Mouse (Mus musculus) monocyte, adult 2 months (primary cell): ENCODE data around the gene Prph2.
A peak's percentile ranks its signal among the peaks of the same experiment; 100 is the strongest.

Source experiments
- DNase-seq, 2 experiments: peaks; one replicate each; pipeline ENCODE4 v3.0.0; 2022; ENCODE audit warnings: low spot score in 2 of 2, low read depth in 1 of 2

Gene Prph2

DNA sequence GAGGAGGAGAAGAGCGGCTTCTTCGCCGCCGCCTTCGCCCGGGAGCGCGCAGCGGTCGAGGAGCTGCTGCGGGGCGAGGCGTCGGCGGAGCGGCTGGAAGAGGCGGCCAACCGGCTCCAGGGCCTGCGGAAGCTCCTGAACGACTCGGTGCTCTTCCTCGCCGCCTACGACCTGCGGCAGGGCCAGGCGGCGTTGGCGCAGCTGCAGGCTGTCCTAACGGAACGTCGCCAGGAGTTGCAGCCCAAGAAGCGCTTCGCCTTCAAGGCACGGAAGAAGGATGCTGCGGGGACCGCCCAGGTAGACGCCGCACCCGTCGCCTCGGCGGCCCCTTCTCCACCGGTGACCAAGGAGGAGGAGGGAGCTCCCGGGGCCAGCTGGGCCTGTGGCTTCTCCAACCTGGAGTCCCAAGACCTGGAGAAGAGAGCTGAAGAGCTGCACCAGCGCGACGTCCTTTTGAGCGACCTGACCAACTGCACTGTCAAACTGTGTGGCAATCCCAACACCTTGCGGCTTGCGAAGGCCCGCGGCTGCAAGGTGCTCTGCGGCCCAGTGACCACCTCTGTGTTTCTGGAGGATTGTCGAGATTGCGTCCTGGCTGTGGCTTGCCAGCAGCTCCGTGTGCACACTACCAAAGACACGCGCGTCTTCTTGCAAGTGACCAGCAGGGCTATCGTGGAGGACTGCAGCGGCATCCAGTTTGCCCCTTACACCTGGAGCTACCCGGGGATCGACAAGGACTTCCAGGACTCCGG, 19.2 kb upstream of the Prph2 start:
- DNase-seq: no peak

DNA sequence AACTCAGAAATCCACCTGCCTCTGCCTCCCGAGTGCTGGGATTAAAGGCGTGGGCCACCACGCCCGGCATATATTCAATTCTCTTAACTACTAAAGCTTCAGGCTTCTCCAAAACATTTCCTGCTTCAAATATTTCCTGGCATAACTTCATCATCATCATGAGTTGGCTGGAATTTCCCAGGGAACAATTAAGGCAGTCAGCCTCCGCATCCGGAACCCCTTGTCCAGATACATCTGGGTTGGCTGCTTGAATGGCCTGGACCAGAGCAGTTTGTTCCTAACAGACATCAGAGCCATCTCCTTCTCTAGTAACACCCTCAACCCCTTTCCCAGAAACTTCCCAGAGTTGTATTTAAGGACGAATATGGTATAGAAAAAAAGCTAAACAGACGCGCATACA, 14.8 kb upstream of the Prph2 start:
- no peak for DNase-seq

DNA sequence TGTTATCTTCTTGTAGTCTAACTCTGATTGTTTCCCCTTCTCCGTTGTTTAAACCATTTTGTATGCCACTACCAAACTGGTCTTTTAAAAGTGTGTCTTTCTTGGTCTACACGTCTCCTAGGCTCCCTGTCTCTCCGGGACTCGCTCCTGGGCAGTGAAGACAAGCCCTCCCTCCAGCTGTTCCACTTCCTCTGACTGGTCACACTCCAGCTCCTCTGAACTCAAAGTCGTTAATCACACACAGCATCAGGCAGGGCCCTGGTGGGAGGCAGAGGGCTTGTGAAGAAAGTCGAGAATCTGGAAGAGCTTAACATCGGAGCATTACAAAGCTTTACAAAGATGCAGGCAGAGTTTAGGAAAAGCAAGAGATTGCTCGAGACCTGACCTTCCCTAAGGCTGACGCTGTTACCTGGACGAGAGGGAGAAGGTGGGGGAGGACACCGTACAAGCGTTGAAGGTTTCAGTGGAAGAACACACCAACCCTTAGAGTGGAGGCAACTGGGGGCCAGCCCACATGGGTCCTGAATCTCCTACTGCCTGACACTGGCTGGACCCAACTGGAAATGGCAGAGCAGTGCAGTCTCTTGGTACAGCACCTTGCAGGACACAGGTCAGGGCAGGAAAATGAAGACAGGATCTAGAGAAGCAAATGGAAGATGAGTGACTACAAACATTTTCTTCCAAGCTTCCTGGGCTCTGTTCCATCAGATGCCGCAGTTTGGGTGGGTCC, 12.9 kb upstream of the Prph2 start:
- DNase-seq: no peak

DNA sequence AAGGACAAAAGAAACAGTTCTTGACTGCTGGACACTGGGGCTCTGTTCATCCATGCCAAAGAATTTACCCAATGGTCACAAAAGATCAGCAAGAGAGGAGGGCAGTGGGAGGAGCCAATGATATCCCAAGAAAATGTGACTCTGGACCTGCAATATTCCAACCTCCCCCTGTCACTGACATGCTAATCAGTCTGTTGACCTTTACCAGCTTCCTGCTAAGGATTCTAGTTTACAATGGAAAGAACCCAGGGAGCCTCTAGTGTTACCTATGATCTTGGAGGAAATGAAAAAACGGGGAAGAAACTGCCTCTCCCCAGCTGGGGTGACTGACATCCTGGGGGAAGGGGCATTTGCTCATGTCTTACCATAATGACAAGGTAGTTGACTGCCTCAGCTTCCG, 9.3 kb upstream of the Prph2 start:
- DNase-seq: no peak

DNA sequence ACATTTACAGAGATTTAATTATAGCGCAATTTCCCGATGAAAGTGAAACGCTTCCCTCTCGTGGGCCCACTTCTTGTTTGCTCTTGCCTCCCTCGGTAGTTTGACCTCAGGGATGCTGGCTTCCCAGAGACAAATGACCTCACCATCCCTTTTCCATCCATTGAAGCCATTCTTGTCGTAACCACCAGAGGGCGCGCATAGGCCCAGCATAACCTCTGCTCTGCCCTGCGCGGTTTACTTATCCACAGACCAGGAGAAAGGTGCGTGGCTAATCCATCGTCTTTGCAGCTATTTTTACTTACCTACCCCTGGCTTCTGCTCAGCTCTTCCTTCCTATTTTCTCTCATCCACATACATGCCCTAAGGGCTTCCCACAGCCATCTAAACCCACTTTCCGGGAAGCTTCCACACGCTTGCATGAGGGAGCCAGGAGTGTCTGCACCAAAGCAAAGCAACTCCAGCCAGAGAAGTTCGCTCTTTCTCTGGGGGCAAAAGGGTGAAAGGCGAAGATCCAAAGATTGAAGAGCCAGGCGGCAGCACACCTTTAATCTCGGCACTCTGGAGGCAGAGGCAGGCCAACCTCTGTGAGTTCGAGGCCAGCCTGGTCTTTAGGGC, 6.3 kb upstream of the Prph2 start:
- DNase-seq: peak in 1 of 2 experiments; percentile 61

- DNase-seq: no peak
Measured at GRCm38 (mm10) chr17:46912331-46912730, 2.1 kb downstream of the Prph2 start.

GRCm38 (mm10) chr17:46915129-46915528, 4.9 kb downstream of the Prph2 start:
- DNase-seq: no peak

- DNase-seq: no peak
Measured at GRCm38 (mm10) chr17:46918951-46919350, 8.7 kb downstream of the Prph2 start.

GRCm38 (mm10) chr17:46920855-46921254, 10.6 kb downstream of the Prph2 start:
- DNase-seq: no peak

DNA sequence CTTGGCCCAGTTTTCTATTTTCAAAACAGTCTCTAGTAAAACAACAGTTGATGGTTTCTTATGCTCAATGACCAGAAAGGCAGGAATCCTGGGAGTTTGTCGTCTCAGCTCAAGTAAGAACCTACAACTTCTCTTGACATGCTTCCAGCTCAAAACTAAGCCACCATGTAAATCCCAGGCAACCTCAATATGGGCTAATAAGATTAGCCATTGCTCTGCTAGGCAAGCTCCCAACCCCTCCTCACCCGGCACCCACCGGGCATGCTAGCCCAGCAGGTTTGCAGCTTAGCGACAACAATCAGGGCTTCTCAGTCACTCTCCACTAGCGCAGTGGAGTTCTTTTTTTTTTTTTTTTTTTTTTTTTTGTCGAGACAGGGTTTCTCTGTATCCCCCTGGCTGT, 15.9 kb downstream of the Prph2 start:
- DNase-seq: no peak

DNA sequence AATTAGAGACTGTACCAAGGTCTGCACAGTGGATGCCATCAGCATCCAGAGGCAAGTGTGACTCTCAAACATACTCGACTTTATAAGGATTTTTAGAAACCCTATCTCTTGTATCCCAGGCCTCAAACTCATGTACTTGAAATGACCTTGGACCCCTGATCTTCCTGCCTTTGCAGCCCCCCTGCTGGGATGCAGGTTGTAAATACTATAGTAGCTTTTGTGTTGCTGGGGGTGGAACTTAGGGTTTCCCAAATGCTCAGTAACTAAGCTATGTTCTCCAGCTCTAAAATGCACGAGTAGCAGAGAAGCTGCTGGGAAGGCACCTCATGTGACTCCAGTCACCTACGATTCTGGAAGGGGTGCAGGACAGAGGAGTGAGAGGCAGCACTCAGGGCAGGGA, 16.7 kb downstream of the Prph2 start:
- DNase-seq: no peak

- no peak for DNase-seq
Measured at GRCm38 (mm10) chr17:46927781-46928180, 17.5 kb downstream of the Prph2 start.

GRCm38 (mm10) chr17:46929277-46929676, 19.0 kb downstream of the Prph2 start:
- no peak for DNase-seq

GRCm38 (mm10) chr17:46929897-46930296, 19.6 kb downstream of the Prph2 start:
- no peak for DNase-seq

- no peak for DNase-seq
Measured at GRCm38 (mm10) chr17:46932961-46933360, 22.7 kb downstream of the Prph2 start.

DNA sequence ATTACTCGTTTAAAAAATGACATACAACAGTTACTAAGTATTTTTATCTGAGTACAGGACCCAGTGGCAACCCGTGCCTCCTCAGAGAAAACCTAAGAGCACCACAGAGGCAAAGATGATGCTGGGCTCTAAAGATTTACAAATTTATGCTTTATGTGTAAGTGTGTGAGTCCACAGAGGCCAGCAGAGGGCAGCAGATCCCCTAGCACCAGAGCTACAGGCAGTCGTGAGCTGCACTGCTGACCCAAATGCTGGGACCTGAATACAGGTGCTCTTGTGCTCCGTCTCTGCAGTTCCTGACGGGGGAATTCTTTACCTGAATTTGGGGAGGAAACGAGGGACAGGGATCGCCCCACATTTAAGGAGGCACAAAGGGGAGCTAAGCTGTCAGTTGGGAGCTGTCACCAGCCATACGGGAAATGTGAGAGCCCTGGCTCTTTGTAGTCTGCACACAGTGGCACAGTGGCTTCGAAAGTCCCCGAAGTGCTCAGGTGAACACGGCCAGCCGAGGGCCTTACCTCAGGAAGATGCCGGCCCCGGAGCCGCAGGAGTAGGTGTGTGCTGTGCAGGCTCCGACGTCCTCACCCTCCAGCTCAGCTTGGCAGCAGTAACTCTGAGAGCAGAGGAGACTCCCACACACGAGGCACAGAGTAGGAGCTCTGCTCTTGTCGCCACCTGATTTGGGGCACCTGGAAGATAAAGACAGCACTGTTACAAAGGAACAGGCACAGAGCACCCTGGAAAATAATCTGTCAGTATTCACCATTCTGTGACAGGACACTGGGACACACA, 23.5 kb downstream of the Prph2 start:
- DNase-seq: no peak

DNA sequence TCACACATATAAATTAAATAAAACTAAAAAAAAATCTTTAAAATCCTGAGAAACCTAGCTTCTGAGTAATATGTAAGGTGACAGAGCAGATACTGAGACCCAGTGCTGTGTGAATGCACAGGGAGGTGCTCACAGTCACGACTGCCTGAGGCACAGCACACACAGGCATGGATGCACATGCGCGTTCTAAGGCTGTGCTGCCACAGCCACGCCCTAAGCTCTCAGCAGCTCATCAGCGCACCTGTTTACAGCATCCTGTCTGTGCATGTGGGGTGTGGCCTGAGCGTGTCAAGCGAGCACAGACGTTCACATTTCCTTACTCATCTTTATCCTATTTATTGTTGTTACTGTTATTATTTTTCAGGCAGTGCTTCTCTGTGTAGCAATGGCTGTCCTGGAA, 30.2 kb downstream of the Prph2 start:
- no peak for DNase-seq

- no peak for DNase-seq
Measured at GRCm38 (mm10) chr17:46942421-46942820, 32.2 kb downstream of the Prph2 start.

DNA sequence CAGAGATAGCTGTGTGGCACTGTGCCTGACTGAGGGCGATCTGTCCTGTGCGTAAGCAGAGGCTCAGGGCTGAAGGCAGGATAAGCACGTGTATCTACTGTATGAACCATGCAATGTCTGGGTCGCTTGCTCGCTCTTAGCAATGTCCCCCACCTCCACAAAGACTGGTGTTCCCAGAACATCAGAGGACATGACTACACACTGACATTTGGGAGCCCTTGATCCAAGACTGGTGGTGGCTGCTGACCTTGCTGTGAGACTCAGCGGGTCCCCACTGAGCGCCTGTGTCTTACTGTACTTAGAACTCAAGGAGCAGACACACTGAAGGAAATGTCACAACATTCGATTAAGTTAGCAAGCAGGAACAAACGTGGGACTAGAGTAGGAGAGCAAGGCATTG, 36.0 kb downstream of the Prph2 start:
- no peak for DNase-seq

GRCm38 (mm10) chr17:46958045-46958444, 47.8 kb downstream of the Prph2 start:
- no peak for DNase-seq

- DNase-seq: no peak
Measured at GRCm38 (mm10) chr17:46960216-46960615, 50.0 kb downstream of the Prph2 start.
